Mouse (Mus musculus) ZHBTc4 (cell line): ENCODE measurements at regions not wholly inside any gene's neighbourhood (a gene's known extent, or its start where the extent isn't known, plus 50 kb on each side); places are given as distances from the start of the nearest gene placed in this dataset.

ENCODE experiments used
- DNase-seq: peaks from one replicate; pipeline ENCODE4 v3.0.0-alpha.2; 2011; ENCODE audit warnings: low read depth, low spot score

DNA sequence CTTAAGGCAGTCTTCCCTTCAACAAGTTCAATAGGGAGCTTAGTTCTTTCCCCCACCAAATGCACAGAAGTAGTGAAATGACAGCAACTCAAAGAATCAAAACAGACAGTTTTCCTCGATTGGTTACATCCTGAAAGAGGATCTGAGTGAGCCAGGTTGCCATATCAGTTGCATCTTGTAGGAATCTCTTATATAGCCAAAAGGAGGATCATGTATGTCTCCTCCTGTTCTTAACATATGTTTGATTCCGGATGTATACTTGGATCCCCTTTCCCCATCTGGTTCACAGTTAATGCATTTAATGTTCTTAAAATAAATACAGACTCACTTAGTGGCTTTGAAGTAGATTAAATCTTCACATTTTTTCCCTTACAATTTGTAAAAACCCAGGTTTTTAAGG, 1224.0 kb upstream of the Flrt2 start:
- DNase-seq: no peak

DNA sequence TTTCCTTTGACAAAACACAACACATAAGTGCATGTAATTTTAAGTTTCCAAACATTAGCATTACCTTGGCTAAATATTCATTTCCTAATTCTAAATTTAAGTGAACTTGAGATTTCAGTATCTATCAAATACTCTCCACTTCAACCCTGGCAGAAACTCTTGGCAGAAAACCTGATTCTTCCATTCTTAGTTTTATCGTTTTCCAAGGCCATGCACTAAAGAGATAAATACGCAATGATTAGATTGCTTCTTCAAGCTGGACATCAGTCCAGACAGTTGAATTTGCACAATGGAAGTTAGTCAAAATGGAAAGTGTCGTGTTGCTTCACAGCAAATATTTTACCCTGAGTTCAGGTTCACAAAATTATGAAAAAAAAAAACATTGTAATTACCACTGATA, 1223.4 kb upstream of the Flrt2 start:
- no peak for DNase-seq

DNA sequence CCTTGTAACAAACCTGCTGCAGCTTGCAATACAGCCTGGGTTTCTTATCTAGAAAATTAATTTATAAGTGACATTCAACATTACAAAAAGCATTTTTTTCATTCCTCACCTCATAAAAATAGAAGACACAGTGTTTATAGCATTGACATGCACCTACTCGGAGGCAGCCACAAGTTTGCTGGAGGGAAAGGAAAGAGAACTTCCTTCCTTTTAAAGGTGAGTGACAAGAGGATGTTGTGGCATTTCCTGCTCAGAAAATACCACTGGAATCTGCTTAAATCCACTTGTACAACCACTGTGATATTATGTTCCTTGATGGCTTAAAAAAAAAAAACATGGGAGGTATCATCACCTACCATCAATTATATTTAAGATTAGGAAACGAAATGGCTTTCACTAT, 1222.2 kb upstream of the Flrt2 start:
- DNase-seq: no peak

DNA sequence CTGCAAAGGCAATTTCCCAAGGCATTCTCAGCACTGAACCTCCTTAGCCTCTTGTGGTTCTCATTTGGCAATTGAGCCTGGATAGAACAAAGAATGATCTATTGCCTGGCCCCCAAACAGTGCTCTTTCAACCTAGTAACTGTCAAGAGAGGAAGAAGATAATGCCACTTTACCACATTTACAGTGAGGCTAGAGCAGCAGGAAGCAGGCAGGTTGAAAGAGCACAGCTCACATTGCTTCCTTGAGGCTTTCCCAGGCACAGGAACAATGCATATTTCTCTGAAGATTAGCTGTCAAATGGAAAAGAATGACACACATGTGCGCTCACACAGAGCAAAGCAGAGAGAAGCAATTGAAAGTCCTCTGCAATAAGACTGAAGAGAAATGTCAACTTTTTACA, 1221.0 kb upstream of the Flrt2 start:
- no peak for DNase-seq

DNA sequence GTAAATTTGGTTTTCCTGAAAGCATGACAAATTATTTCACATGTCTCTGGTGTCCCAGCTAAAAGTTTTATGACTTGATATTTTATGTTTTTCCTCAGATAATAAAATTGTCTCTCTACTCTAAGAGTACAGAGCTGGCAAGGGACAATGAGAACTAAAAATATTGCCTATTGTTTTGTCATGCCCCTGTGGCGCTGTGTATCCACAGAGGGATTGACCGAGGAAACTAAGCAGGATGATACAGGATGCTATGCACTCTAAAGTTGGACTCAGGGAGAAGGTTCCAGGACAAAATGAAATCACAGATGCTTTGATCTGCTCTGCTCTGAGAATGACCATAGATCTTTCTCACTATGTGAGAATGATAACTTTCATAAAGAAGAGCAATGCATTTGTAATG, 1203.3 kb upstream of the Flrt2 start:
- DNase-seq: no peak

DNA sequence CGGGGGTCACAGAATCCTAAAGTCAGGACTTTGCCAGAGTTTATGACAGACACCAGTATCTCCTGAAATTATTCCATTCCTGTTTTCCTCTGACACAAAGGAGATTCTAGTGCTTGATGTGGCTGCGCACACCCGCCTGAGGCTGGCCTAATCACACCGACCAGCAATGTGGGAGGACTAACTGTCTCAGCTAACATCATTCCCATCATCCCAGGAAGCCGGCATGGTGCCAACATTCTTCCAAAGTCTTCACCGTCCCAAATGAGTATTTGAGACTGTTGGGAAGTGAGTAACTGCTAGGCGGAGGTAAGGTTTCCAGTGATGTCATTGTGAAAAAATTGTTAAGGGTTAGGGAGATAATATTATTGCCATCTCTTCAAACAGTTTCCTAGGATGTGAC, 1183.9 kb upstream of the Flrt2 start:
- DNase-seq: no peak

DNA sequence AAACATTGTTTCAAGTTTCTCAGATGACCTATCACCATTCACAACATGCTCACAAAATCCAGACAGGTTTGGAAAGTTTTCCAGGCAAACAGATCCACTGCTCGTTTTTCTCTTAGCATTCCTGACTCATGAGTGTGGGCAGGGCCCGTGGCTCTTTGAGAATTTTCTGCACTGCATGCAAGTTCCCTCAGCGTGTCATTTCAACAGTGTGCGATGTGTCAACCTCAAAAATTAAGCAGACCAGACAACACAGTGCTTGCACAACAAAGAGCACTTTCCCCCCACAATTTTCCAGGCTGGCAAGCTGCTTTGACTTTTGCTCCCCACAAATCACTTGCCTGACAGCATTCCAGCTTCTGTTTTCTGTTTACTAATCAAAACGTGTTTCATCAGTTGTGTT, 1182.2 kb upstream of the Flrt2 start:
- no peak for DNase-seq

DNA sequence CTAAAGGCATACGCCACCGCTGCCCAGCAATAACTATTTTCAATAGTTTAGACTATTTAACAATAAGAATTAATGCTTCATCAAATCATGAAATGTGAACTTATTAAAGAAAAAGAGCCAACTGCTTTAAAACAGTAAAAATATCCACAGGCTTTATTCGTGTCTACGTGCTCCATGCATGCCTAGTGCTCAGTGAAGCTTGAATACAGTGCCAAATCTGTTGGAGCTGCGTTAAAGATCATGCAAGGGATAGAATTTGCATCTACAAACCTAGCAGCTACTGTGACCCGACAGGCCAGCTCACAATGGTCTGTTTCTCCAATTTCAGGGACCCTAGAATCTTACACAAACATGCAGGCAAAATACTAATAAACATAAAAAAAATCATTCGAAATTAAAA, 1147.3 kb upstream of the Flrt2 start:
- no peak for DNase-seq

DNA sequence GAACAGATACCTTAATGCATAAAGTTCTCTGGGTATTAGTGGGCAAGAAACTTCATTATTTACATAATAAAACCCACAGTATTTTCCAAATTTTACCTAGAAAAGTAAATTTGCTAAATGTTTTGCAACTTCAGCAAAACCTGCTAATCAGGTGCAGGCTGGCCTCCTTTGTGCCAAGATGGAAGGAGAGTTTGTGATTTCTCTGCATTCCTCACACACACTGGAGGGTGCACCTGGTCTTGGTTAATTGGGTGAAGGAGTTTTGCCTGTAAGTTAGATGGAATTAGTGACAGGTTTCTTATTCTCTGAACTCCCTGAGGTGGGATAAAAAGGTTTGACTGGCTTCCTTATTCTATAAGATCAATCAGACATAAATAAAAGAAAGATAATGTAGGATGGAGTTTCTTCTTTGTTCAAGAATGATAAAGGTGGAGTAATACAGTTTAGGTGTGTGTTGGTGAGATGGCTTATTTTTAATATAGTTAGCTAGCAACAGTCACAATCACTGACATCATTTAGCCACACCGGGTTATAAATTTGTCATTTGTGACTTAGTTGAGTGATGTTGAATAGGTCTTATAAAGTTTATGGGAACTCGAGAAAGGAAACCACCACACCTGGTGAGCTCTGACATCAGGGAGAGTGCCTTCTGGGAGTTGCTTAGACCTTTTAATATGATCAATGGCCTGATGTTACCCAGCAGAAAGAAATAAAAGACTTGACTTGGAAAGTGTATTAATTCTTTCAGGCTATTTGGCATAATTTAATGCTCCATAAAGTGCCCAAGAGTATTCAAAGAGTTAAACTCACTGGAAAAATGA, 1131.4 kb upstream of the Flrt2 start:
- DNase-seq: no peak

DNA sequence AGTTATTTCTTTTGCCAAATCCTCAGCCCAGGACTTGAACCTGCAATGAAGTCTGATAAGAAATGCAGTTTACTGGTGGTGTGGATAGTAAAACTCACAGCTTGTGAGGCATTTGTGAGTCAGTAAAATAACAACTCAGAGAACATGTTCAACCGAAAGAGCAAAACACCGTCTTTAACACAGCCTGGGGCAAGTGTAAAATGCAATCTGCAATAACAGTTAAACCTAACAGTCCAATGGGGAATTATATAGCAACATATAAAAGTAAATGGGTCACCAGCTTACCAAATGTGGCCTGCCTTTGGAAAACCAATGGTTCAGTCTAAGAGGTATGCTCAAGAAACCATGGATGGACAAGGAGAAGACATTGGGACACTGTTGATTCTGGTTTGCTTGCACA, 1117.0 kb upstream of the Flrt2 start:
- DNase-seq: no peak

DNA sequence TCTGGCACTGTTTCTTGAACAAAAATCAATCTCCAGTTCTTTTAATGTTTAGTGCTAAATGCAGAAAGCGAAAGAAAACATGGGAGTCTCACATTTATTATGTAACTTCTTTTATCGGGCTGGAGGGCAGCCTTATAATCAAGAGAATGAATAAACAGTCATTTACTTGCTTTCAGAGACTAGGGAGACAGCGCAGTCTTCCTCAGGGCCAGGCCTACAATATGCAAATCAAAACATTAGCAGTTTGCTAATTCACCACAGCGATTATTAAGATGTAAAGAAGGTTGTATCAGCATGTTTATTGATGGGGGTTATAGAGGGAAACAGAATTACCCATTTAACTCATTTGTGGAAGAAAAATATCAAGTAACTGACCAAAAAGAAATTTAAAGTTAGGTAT, 1111.7 kb upstream of the Flrt2 start:
- no peak for DNase-seq

DNA sequence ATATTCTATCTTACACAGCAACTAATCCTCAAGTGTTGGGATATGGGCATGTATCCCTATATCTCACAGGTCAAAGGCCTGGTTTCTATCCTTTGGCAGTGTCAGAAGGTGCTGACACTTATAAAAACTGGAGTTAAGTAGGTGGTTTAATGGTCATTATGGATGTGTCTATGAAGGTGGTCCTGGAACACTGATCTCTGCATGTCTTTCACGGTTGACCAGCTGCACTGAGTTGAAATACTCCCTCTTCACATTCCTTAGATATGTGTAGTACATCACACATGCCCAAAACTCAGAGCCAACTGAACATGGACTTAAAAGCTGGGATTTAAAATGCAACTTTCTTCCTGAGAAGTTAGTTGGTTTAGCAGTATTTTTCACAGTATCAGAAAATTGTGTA, 1107.7 kb upstream of the Flrt2 start:
- DNase-seq: no peak

DNA sequence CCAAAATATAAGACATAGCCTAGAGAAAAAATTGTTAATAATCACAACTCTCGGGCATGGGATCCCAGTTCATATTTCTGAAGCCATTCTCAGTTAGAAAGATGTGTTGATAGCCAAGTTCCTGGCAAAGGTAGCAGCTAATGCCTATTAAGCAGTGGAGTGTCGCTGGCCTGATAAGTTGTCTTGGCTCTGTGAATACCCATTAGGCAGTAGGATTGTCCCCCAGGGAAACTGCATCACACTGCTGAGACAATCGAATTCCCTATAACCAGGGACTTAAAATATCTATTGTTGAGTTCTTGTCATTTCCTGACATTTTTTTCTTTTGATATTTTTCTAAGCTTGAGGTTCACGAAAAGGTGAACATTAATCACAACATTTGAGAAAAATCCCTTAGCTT, 1105.0 kb upstream of the Flrt2 start:
- DNase-seq: no peak

DNA sequence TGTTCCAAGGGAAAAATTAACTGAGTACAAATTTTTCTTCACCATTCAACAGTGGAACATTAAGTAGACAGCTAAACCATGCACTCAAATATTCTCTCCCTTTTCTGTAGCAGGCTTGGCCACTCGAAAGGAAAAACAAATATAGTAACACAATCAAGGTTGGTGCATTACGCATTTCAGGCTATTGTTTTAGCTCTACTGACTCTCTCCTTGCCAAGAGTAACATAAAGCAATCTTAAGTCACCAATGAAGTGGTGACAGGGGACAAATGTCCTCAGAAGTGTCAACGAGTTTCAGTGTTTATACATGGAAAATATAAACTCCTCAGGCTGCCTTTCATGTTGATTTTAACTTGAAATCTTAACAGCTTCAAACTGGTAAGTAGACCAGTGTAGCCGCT, 1103.4 kb upstream of the Flrt2 start:
- DNase-seq: no peak

DNA sequence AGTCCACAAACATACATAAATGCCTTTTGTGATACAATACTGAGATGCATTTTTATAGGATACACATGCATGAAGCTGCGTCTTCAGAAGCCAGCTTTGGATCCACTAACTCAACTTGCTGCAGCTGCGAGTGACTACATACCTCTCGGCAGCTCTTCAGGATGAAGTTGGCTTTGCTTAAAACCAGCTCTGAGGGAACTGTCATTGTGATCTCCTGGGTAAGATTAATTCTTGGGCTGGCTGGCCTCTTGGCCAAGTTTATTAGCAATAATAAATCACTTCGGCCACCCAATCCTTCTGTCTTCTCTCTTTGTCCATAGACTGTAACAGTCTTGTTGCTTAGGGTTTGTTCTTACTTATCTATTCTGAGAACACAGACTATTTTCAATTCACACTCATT, 1103.0 kb upstream of the Flrt2 start:
- no peak for DNase-seq

DNA sequence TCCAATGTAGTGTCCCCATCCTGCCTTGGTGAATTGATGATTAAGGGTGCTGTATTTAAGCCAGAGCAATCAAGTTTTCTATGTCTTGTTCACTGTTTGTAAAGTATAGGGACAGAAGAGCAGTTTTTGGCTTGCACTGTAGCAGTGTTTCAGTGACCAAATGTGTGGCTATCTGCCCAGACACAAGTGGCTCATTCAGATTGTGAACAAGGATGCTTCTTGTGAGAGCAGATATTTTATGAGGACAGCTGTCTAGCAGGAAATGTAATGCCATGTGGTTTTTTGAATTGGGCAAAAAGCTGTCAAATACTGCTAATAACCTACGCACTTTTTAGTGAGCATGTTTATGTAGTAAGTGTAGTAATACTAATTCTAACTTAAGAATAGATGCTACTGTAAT, 1086.5 kb upstream of the Flrt2 start:
- no peak for DNase-seq

DNA sequence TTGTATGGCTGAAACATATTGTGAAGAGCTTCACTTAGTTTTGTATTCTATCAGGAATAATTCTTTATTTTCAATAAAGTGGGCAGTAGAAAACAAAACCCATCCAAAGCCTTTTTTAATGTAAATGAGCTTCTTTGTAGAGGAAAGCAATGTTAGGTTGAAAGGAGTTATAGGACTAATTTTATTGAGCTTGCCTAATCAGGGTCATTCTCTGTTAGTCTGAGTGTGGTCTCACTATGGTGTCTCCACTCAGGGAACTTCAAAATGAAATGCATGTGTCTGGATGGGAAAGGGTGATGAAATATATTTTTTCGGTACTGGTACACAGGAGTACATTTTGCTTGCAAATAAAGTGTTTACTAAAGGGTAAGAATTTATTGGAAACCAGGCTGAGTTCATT, 1055.5 kb upstream of the Flrt2 start:
- DNase-seq: no peak

DNA sequence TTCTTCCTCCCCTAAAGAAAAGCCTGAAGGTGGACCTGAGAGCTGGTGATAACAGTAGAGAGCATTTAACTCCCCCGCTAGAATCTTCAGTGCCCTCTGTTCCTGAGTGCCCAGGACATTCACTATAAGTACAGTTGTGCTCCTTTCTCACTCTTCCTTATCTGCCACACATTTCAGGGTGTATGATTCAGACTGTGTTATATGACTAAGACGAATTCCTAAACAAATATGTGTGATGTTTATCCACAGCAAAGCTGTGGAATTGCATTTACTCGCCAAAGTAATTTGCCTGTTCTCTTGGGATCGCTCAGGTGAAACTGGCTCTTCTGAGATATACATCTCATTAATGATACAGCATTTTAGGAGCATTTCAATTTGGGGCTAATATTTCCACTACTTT, 1051.9 kb upstream of the Flrt2 start:
- no peak for DNase-seq

DNA sequence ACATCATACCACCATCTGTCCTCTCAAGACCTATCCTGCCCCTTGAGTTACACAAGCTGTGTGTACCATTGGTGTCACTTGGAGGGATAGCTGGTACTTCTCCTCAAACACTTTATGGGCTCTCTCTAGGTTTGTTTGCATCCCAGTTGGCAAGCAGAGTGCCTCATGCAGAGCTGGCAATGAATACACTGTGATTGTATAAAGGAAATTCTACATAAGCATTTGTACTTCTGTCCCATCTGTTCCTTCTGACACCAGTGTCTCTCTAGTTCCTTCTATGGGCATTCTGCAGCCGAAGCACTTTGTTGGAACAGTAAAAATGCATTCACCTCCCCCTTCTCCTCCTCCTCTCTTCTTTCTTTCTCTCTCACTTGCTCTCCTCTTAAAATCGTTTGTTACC, 1046.7 kb upstream of the Flrt2 start:
- no peak for DNase-seq

DNA sequence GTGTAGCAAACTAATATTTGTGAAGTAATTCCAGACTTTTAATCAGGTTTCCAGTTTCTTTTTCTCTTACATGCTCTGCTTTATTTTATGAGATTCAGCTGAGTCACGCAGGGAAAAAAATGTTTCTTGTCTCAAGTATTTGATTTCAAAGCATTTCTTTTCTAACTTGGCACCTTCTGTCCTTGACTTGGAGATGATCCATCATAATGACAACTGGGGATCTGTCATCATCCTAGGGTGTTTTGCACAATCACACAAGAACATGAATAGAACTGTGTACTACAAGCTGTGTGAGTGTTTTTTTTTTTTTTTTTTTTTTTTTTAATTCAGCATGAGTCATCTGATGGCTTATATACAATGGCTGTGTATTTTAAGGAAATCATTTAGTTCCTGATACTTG, 1022.0 kb upstream of the Flrt2 start:
- no peak for DNase-seq

DNA sequence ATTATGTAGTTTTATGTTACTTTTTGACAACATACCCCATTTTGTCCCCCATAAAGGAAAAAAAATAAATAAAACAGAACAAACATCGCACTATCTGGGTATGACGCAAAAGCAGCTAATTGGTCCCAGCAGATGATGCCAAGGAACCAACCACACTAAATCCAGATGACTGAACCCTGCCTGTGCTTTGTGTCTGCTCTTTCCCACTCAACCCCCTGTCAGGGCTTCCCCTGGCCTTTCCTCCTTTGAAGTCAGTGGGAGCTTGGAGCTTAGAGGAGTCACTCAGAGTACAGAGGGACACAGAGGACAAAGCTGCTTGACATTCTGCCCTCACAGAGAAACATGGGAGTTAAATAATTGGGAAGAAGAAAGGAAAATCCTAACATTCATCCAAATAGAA, 1017.1 kb upstream of the Flrt2 start:
- DNase-seq: no peak

DNA sequence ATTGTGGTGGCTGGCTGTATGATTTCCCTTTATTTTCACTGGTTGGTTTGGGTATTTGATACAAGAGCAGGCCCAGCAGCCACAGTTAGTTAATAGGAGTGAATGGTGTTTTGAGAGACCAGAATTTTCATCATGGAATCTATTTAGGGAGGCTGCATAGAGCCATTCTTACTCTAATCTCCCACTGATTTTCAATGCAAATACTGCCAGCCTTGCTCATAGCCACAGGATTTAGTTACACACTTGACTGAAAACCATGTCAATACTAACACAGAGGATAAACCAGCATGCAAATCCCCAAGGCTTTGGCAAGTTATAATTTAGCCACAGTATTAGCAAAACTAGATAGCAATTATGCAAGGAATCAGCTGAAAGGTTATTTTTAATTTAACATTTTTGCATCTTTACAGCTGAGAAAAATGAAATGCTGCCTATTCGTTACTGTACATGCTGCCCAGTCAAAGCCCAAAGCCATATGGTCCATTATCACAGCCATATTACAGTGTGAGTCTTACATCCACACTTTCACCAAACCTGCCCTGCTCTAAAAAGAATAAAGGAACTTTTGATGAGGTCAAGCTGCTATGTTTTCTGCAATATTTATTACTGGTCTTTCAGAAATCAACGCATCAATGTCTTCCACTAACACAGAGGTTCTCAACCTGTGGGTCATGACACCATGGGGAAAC, 1000.5 kb upstream of the Flrt2 start:
- no peak for DNase-seq

DNA sequence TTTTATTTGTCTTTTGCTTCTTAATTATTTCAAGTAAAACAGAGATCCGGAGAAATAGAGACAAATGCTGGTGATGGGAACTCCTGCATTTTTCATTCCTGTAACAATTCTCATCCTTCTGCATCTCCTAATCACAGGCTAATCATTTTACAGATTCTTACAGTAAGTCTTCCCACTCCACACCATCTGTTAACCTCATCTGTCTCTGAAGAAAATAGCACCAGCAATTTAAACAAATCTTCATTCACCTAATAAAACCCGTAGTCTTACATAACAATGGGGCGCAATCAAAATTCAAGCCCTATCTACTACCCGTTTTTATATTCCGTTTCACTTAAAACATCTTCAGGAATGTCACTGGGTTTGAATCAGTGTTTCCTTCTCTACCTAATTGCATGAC, 960.6 kb upstream of the Flrt2 start:
- DNase-seq: no peak

DNA sequence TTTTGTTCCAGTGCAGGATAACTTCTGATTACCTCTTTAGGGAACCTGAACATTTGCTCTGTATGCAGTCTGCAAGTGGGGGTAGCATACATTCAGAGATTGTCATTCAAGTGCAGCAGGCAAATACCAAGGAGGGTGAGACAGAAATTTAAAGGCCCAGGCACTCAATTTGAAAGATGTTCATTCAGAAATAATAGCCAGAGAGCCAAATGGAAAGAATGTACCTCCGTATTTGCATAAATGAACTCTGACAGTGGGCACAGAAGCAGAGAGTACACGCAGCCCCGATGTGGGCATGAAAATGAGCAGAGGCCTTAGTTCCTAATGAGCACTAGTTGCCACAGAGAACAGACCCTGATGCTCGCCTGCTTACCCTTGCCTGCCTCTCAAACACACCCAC, 958.8 kb upstream of the Flrt2 start:
- no peak for DNase-seq
